In genomic region chr9:21272391-21272790, GRCm38 (mm10) we compare ENCODE assay signal across 26 mouse cellular contexts. TPM values are rescaled to one million over a fixed set of nuclear protein-coding genes. Genes with fewer than 3 reads are reported as not detected.
"Had no signal": no experiment of that assay in that cellular context is flagged by ENCODE, and none has a peak within 500 bp of the region (broad histone marks: within the 10 kb centered on the region; RNA-seq: fewer than 3 reads in every experiment).

No protein-coding gene starts in this region.

- H3K4me1 ChIP-seq: embryonic facial prominence, embryonic 10.5 days; embryonic facial prominence, embryonic 12.5 days; embryonic facial prominence, embryonic 13.5 days; embryonic facial prominence, embryonic 15.5 days; forebrain, embryonic 10.5 days; forebrain, embryonic 12.5 days; forebrain, embryonic 13.5 days; forebrain, embryonic 15.5 days had no signal

- H3K9me3 ChIP-seq: embryonic facial prominence, embryonic 10.5 days; embryonic facial prominence, embryonic 12.5 days; embryonic facial prominence, embryonic 13.5 days; embryonic facial prominence, embryonic 15.5 days; forebrain, embryonic 10.5 days; forebrain, embryonic 12.5 days; forebrain, embryonic 13.5 days; forebrain, embryonic 15.5 days; heart, embryonic 10.5 days had no signal

- H3K4me2 ChIP-seq: embryonic facial prominence, embryonic 12.5 days; embryonic facial prominence, embryonic 13.5 days; embryonic facial prominence, embryonic 15.5 days; forebrain, embryonic 12.5 days; forebrain, embryonic 13.5 days; forebrain, embryonic 15.5 days; heart, embryonic 11.5 days had no signal

- DNase-seq: cerebellum, adult 9-10 months; cerebellum, postnatal 10 days; cerebellum, postnatal 14 days; cerebellum, postnatal 25 days; cerebellum, postnatal 36 days; embryo, embryonic 11 days; forebrain, postnatal 0 days; gastrocnemius, adult 2 months; gastrocnemius, postnatal 10 days; gastrocnemius, postnatal 14 days; gastrocnemius, postnatal 25 days; gastrocnemius, postnatal 36 days; heart, adult 2 months had no signal

- H3K9ac ChIP-seq: embryonic facial prominence, embryonic 12.5 days; embryonic facial prominence, embryonic 13.5 days; embryonic facial prominence, embryonic 15.5 days; forebrain, embryonic 12.5 days; forebrain, embryonic 13.5 days; forebrain, embryonic 15.5 days; forebrain, postnatal 0 days had no signal

- H3K27ac ChIP-seq: embryonic facial prominence, embryonic 10.5 days; embryonic facial prominence, embryonic 12.5 days; embryonic facial prominence, embryonic 13.5 days; embryonic facial prominence, embryonic 15.5 days; forebrain, embryonic 10.5 days; forebrain, embryonic 12.5 days; forebrain, embryonic 13.5 days; forebrain, embryonic 15.5 days; gastrocnemius, adult 2 months; heart, adult 2 months; heart, embryonic 10.5 days had no signal

- ATAC-seq: forebrain, embryonic 13.5 days; forebrain, embryonic 14.5 days; forebrain, embryonic 15.5 days; forebrain, embryonic 16.5 days; forebrain, postnatal 0 days had no signal

- H3K27me3 ChIP-seq: embryonic facial prominence, embryonic 12.5 days; embryonic facial prominence, embryonic 13.5 days; embryonic facial prominence, embryonic 15.5 days; forebrain, embryonic 12.5 days; forebrain, embryonic 13.5 days; forebrain, embryonic 15.5 days had no signal

- H3K4me3 ChIP-seq: embryonic facial prominence, embryonic 10.5 days; embryonic facial prominence, embryonic 12.5 days; embryonic facial prominence, embryonic 13.5 days; embryonic facial prominence, embryonic 15.5 days; erythroblast, embryonic 14.5 days; forebrain, embryonic 10.5 days; forebrain, embryonic 12.5 days; forebrain, embryonic 13.5 days; forebrain, embryonic 15.5 days; gastrocnemius, adult 2 months; heart, adult 2 months; heart, embryonic 10.5 days had no signal

RNA-seq across cellular contexts. Expression of gene S1pr5, which starts 24.1 kb away (rescaled TPM):
- polyA plus RNA-seq: erythroblast, embryonic 14.5 days had no signal
